Mouse (Mus musculus) intestine, postnatal 0 days (tissue): ENCODE measurements around the gene Max. TPM values are rescaled to one million over a fixed set of nuclear protein-coding genes. Genes with fewer than 3 reads are reported as not detected.
A peak's percentile ranks its signal among the peaks of the same experiment; 100 is the strongest.

ENCODE experiments used
- ATAC-seq: fragments of 200-750 bp; cut with Nextera tagmentation; 2 replicates; pipeline ENCODE4 v1.8.0; 2017; ENCODE audit warnings: mild to moderate bottlenecking, moderate TSS enrichment, moderate library complexity
- H3K27ac ChIP-seq: fragments of 300-500 bp; sonication (generic); 2 replicates; pipeline ENCODE4 v1.5.1; 2014; ENCODE audit warnings: mild to moderate bottlenecking, low read depth, low read length, moderate library complexity
- H3K27me3 ChIP-seq: fragments of 300-500 bp; sonication (generic); replicated peaks from 2 replicates; pipeline ENCODE4 v1.6.1; 2014; ENCODE audit warnings: low read length, mixed read lengths; ENCODE audit not compliant: control insufficient read depth, insufficient read depth
- H3K36me3 ChIP-seq: fragments of 300-500 bp; sonication (generic); 2 replicates; pipeline ENCODE4 v1.6.1; 2014; ENCODE audit warnings: mild to moderate bottlenecking, moderate library complexity; ENCODE audit not compliant: control insufficient read depth, insufficient read depth
- H3K4me1 ChIP-seq: fragments of 300-500 bp; sonication (generic); replicated peaks from 2 replicates; pipeline ENCODE4 v1.6.1; 2014; ENCODE audit warnings: antibody characterized with exemption, low read length, mixed read lengths; ENCODE audit not compliant: control insufficient read depth, insufficient read depth
- H3K4me2 ChIP-seq: fragments of 300-500 bp; sonication (generic); replicated peaks from 2 replicates; pipeline ENCODE4 v1.6.1; 2014; ENCODE audit warnings: low read depth, mild to moderate bottlenecking, moderate library complexity
- H3K4me3 ChIP-seq: fragments of 300-500 bp; sonication (generic); 2 replicates; pipeline ENCODE4 v1.5.1; 2014; ENCODE audit warnings: low read depth, low read length
- H3K9ac ChIP-seq: fragments of 300-500 bp; sonication (generic); 2 replicates; pipeline ENCODE4 v1.6.1; 2014; ENCODE audit warnings: mild to moderate bottlenecking, low read depth, low read length
- H3K9me3 ChIP-seq: fragments of 300-500 bp; sonication (generic); 2 replicates; pipeline ENCODE4 v1.6.1; 2016; ENCODE audit warnings: mixed run types; ENCODE audit not compliant: control insufficient read depth
- CTCF ChIP-seq: sonication (generic); IDR thresholded peaks from 2 replicates; pipeline ENCODE4 v1.5.1; 2016; ENCODE audit warnings: low read depth, mild to moderate bottlenecking, control low read depth, antibody characterized with exemption, moderate library complexity
- WGBS: fragments of 180-500 bp; shearing (Covaris S2); extraction: QIAGEN DNeasy Blood & Tissue Kit; methylation state at CpG from one replicate; pipeline ENCODE4 v1.1.7; 2014; 5-methylcytosine and 5-hydroxymethylcytosine counted together
- polyA plus RNA-seq: library from polyadenylated mRNA; unstranded; fragments of >200 nt; fragmentation: Nextera tagmentation; extraction: Ambion mirVana; gene quantifications from 2 replicates; pipeline ENCODE4 v1.2.1, GENCODE M21; 2015

The Max gene
- polyA plus RNA-seq, 1 experiment from 2014 or later = 24.7 TPM

DNA sequence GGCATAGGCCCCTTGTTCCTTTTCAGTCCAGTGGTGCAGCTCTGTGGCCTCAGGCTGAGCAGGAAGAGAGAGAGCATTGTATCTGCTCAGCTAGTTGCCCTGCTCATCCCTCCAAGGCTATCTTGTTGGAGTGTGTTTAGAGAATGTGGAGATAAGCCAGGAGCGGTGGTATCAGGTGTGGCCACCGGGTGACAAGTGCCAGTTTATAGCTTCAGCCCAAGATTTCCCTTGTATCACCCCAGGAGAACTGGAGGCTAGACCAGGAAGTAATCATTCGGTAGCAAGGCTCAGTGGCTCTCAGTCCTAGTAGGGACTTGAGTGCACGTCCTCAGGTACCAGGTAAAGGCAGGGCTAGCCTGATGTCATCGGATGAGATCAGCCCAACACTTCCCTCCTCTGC, 52.8 kb downstream of the Max start:
- H3K27ac ChIP-seq = no peak overlapping the region
- H3K4me1 ChIP-seq = no peaks in the 10 kb centered on the region
- no peaks in the 10 kb centered on the region for H3K9me3 ChIP-seq
- H3K4me2 ChIP-seq = no peak overlapping the region
- peaks cover 9% of the 10 kb centered on the region; the same call in 1 of the 2 replicates for H3K36me3 ChIP-seq
- WGBS = 43% methylated on average over 5 of the region's 5 CpGs
- H3K27me3 ChIP-seq = no peaks in the 10 kb centered on the region
- TF ChIP-seq CTCF = no peak
- no peak overlapping the region for H3K9ac ChIP-seq
- no peak overlapping the region for H3K4me3 ChIP-seq
- peak; percentile 41; the same call in 1 of the 2 replicates for ATAC-seq

DNA sequence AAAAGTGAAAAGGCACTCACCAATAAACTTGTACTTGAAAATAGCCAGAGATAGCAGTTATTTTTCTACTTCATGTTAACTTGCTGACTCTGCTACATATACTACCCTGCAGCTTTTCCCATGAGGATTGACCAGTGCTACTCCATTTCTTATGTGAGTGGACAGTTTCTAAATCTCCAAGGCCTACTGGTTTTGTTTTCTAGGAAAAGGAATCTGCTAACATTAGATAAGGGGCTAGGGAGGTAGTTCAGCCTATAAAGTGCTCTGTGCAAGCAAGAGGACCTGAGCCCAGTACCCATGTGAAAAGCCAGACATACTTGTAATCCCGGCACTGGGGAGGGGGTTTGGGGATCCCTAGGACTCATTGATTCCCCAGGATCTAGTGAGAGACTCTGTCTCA, 55.7 kb downstream of the Max start:
- H3K9me3 ChIP-seq = no peaks in the 10 kb centered on the region
- no peak for TF ChIP-seq CTCF
- no peak overlapping the region for H3K9ac ChIP-seq
- peaks cover 10% of the 10 kb centered on the region; the same call in 1 of the 2 replicates for H3K36me3 ChIP-seq
- no peak overlapping the region for H3K4me3 ChIP-seq
- H3K4me2 ChIP-seq = no peak overlapping the region
- H3K4me1 ChIP-seq = no peaks in the 10 kb centered on the region
- no peaks in the 10 kb centered on the region for H3K27me3 ChIP-seq
- WGBS = 88% methylated on average over 1 of the region's 1 CpGs
- ATAC-seq = no peak
- H3K27ac ChIP-seq = no peak overlapping the region

DNA sequence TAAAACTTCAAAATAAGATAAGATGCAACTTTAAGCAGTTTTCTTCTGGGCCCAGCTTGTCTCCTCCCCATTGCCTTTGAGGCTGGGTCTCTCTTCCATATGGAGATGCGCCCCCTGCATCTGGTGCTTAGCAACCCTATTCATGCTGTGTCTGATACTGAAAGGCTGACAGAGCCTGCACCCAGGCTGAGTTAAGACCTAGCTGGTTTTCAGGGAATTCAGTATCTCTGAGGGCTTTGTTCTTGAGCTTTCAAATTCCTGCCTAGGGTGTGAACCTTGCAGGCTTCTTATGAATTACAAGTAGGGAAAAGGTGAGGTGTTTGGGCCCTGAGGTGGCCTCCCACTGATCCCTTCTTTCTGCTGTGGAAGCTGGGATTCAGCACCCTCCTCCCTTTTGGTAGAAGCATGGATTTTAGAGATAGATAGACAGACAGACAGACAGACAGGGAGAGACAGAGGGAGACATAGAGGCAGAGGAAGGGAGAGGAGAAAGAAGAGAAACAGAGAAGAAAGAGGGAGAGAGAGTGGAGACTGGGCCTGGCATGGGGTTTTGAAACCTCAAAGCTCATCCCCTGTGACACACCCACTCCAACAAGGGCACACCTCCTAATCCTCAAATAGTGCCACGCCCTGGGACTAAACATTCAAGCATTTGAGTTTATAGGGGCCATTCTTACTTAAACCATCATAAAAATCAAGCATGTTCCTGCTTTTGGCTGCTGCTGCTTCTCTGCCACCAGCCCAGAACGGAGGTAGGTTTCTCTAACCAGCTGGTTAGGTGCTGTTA, 60.3 kb downstream of the Max start:
- H3K36me3 ChIP-seq = peaks cover 4% of the 10 kb centered on the region; the same call in 1 of the 2 replicates
- no peak overlapping the region for H3K4me2 ChIP-seq
- no peak for TF ChIP-seq CTCF
- H3K4me1 ChIP-seq = no peaks in the 10 kb centered on the region
- H3K27me3 ChIP-seq = no peaks in the 10 kb centered on the region
- no peak overlapping the region for H3K27ac ChIP-seq
- H3K4me3 ChIP-seq = no peak overlapping the region
- no peak overlapping the region for H3K9ac ChIP-seq
- ATAC-seq = no peak
- H3K9me3 ChIP-seq = no peaks in the 10 kb centered on the region
- 77% methylated on average over 3 of the region's 3 CpGs for WGBS

DNA sequence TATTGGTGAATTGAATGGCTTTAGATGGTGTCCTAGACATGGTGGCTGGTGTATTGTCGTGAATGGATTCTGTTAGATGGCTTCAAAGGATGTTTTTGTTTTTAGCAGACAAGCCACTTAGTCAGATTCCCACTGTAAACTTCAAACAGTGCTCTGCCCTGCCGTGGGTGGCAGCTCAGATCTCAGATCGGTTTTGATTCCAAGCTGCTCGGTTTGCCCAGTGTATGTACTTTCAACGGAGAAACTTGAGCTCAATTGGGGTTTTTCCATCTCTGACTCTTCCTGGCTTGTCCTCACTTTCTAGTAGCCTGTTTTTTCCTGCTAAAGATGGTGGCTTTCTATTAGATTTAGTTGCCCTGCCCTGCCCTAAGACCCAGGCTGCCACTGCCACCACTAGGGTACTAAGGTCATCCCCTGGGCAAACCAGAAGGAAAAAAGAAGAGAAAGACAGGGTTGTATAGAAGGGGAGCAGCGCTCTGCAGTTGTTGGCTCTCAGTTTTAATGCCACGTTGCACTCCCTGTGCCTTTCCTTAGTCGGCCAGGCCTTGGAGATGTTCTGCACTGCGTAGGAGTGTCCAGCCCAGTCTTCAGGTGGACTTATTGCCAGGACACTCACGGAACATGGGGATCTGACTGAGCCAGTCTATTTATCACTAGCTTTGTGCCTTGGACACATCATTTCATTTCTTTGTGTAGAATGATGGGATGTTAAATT, 62.6 kb downstream of the Max start:
- Histone ChIP-seq H3K4me1 (no peaks in the 10 kb centered on the region), H3K9me3 (no peaks in the 10 kb centered on the region), H3K36me3 (peaks cover 3% of the 10 kb centered on the region; the same call in 1 of the 2 replicates), H3K4me2 (no peak overlapping the region), H3K4me3 (no peak overlapping the region), H3K9ac (no peak overlapping the region), H3K27me3 (no peaks in the 10 kb centered on the region), H3K27ac (no peak overlapping the region)
- ATAC-seq = no peak
- WGBS = 93% methylated on average over 10 of the region's 10 CpGs
- no peak for TF ChIP-seq CTCF

DNA sequence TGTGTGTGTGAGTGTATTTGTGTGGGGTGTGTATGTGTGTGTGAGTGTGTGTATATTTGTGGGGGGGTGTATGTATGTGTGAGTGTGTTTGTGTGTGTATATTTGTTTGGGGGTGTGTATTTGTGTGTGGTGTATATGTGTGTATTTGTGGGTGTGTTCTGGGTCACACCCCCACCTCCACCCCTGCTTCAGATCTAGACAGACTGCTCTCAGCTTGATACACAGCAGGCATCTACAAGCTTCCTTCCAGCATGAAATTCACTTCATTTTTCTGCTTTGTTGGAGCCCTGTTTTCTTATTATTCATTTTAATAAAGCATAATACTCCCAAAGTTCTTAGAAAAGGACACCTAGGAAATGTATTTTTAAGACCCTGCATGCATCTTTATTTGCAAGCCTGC, 63.9 kb downstream of the Max start:
- H3K27ac ChIP-seq = no peak overlapping the region
- no peak overlapping the region for H3K4me3 ChIP-seq
- TF ChIP-seq CTCF = no peak
- no peaks in the 10 kb centered on the region for H3K9me3 ChIP-seq
- ATAC-seq = no peak
- H3K36me3 ChIP-seq = peaks cover 3% of the 10 kb centered on the region; the same call in 1 of the 2 replicates
- H3K27me3 ChIP-seq = no peaks in the 10 kb centered on the region
- no peak overlapping the region for H3K4me2 ChIP-seq
- H3K4me1 ChIP-seq = no peaks in the 10 kb centered on the region
- H3K9ac ChIP-seq = no peak overlapping the region

DNA sequence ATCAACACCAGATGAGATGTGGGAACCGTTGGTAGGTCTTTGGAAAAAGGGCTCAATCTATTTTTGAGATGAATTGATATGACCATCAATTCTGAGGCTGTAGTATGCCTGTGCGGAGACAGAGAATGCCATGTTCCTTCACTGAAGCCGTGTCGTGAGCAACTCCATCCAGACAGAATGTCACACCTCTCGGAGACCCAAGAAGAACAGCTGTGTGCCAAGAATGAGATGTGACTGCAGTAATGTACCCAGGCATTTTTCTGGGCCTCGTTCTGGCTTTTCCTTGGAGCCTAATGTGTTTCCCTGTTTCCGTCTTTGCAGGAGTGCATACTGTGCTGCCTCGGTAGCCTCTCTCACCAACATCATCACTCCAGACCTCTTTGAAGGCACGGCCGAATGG, 65.0 kb downstream of the Max start:
- ATAC-seq = no peak

More for the DNA sequence above, 65.0 kb downstream of the Max start:
- Histone ChIP-seq H3K4me2 (no peak overlapping the region), H3K9me3 (no peaks in the 10 kb centered on the region), H3K4me1 (no peaks in the 10 kb centered on the region), H3K27ac (no peak overlapping the region), H3K27me3 (no peaks in the 10 kb centered on the region), H3K4me3 (no peak overlapping the region), H3K36me3 (peaks cover 6% of the 10 kb centered on the region; the same call in 1 of the 2 replicates), H3K9ac (no peak overlapping the region)
- WGBS = 89% methylated on average over 10 of the region's 10 CpGs
- TF ChIP-seq CTCF = no peak
